Mouse (Mus musculus) common myeloid progenitor, adult 5-6 weeks (primary cell): ENCODE results near the gene Slc9a4. TPM values are rescaled to one million over a fixed set of nuclear protein-coding genes. Genes with fewer than 3 reads are reported as not detected.
"Not testable (repeated sequence)": the region's sequence is repeated elsewhere in the genome, so short reads cannot be mapped to it uniquely, and the experiment has no call there.

Experiments
- ATAC-seq: replicated peaks from 2 replicates; pipeline ENCODE4 v1.8.0; 2016; ENCODE audit warnings: low read depth, mild to moderate bottlenecking, moderate TSS enrichment, inconsistent platforms; ENCODE audit not compliant: poor library complexity, severe bottlenecking
- total RNA-seq: library from RNA; stranded (forward); fragments of 200-1000, 187-1606 nt; gene quantifications from 2 replicates; pipeline ENCODE4 v1.2.3, GENCODE M21; 2017

The Slc9a4 gene
- total RNA-seq, 1 experiment from 2014 or later, result not detected

DNA sequence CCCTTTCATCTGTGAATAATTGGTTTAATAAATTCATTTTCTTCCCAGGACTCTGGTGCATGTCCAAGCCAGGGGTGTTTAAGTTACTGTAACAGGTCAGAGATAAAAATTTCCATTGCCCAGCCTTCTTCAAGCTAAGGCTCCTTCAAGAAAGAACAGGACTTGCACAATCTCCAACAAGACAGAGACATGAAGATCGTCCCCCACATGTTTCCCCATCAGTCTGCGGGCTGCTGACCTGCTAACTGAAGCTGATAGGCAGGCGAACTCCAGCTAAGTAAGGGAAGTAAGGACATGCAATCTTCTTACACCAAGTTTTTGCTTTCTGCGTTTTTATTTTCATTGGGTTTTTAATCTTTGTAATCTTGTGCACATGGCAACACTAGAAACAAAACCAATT lies 54.7 kb downstream of the Slc9a4 start:
- peak; percentile 54; the same call in 1 of the 2 replicates for ATAC-seq

DNA sequence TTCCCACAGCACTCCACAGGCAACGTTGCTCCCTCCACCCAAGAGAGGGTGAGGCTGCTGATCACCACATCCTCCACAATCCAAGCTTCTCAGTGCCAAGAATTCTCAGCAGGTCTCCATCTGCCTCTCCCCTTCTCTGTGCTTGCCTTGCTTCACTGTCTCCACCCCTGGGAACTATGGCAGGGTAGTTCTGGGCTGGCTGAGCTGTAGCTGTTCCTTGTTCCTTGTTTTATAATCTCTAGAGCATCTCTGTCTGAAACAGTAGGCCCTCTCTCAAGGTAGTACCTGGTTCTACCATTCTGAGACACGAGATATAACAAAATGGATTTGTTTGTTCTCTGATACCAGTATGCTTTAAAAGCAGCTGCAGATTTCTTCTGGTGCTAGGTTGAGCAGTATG lies 68.4 kb downstream of the Slc9a4 start:
- no peak for ATAC-seq

DNA sequence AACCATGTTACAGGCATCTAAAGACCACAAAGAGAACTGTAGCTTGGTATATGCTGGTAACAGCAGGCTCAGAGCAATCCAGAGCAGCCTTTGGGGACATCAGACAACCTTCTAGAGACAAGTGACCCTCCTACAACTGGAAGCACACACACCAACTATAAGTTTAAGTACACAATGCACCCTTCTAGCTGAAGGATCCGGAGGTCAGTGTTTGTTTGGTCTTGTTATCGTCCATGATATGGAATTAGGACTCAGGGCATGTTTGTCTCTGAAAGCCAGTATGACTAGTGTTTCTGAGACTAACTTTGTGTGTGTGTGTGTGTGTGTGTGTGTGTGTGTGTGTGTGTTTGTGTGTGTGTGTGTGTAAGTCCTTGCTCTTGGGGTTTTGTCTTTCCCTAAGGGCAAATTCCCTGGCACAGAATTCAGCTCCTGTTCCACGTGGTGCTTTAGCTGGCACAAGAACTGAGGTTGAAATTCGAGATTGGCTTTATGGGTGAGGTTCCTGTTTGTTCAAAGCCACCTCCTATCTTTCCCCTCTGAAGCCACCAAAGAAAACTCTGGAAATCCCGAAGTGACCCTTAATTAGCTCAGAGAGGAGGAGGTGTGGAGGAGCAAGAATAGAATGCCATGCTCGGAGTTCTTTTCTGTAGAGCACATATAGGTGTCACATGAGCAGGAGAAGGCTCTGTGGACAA lies 71.1 kb downstream of the Slc9a4 start:
- ATAC-seq, result no peak

DNA sequence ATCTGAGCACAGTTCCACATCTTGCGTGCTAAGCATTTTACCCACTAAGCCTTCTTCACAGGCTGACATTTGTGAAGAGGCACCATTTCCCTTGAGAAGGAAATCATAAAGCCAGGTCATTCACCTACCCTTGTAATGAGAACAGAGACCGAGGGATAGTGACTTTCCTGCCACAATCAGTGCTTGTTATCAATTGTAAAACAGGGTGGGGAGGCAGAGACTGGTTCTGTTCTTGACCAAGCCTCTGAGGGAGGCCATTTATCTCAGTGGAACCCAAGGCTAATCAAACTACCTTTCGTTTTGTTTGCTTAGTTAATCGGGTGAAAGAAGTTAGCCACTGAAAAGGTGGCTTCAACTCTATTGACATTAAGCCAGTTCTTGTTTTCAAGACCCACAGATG lies 77.2 kb downstream of the Slc9a4 start:
- no peak for ATAC-seq

DNA sequence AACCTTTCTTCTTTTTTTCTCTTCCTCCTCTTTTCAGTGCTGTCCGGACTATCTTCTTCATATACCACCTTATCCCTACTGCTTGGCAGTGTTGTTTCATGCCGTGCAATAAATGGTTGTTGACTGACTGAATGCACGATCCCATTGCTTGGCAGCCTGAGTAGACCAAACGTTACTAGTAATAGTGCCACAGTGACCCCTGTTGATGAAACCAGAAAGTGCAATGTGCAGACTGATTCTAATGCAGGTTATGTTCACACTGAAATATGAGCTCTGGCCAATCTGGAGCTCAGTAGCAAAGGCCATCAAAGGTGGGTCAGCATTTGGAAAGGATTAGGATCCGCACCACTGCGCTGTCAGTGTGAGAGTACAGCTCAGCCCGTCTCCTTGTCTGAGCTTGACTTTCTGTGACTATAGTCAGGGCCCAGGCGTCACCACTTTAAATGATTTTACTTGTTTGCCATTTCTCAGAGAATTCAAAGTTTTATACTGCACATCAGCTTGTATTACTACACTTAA lies 78.2 kb downstream of the Slc9a4 start:
- peak; percentile 77 for ATAC-seq

DNA sequence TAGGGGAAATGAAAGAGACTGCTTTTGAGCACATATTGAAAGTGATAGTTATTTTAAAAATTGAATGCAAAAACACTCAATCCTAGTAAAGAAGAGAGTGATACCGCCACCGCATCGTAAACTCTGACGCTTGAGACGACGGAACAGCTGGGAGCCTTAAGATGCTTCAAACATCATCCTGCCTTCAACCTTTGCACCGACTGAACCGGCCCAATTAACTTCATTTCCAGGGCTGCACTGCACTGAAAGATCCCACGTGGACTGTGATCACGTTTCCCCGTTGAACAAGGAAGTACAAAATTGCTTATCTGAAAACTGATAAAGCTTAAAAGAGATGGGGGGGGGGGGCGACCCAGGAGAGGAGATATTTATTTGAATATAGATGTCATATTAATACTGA lies 79.1 kb downstream of the Slc9a4 start:
- ATAC-seq, result no peak

DNA sequence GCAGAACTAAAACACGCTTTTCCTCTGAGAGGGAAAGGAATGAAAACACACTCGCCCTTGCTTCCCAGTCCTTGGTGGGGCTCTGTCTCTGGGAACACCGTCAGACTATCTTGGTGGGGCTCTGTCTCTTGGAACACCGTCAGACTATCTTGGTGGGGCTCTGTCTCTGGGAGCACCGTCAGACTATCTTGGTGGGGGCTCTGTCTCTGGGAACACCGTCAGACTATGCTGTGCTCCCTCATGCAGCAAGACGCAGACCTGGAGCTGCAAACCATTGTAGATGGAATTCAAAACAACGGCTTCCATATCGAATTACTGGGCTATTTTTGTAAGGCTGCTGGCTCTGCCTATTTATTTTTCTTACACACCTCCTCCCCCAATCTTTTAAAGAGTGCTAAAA lies 79.6 kb downstream of the Slc9a4 start:
- no peak for ATAC-seq

DNA sequence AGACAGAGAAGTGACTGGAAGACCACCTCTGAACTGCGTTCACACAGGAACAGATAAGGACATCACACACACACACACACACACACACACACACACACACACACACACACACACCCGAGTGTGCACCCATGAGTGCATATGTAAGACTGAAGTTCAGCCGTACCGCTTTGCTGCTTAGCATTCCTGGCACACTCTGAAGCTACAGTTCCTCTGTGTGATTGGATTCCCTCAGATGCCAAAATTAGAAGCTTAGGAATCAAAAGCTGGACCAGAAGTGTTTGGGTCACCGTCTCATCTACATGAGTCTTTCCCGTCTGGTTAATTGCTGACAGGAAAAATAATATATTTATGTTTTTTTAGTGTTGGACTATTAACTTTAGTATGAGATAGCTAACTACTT lies 81.0 kb downstream of the Slc9a4 start:
- ATAC-seq, result no peak

DNA sequence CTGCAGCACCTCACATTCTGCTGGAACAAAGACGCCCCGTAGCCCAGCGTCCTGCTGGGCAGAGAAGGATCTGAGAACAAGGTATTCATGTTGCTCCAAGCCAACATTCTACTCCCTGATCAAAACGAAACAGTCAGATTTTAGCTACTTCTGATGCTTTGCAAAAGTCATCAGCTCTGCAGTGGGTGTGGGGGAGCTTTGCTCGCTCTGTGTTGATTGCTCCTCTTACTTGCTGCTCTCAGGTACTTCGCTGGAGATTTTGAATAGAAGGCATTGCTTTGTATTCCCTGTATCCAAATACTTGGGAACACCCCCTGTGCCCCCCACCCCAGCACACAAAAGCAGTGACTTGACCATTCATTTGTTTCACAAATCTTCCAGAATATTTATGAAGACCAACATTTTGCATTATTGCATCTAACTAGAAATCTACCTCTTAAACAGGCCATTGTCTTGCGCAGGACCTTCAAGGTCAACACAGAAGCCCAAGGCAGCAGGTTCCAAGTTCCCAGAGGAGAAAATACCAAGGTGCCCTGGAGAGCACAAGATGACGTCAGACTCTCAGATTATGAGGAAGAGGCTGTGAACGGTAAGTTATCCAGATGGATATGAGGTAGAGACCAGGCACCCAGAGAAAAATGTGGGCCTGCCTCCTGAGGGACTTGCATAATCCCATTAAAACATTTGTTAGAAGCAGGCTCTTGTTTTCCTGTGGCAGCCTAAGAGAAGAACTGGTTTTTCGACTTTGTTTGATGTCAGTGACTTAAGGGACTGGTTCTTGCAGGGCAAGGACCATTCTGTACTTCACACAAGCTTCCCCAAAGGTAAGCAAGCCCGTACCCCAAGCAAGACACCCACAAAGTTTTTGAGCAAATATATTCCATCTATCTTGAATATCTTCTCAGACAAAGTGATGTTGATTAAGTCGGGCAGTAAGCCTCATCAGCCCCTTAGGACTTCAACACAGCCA lies 85.8 kb downstream of the Slc9a4 start:
- ATAC-seq, result no peak

DNA sequence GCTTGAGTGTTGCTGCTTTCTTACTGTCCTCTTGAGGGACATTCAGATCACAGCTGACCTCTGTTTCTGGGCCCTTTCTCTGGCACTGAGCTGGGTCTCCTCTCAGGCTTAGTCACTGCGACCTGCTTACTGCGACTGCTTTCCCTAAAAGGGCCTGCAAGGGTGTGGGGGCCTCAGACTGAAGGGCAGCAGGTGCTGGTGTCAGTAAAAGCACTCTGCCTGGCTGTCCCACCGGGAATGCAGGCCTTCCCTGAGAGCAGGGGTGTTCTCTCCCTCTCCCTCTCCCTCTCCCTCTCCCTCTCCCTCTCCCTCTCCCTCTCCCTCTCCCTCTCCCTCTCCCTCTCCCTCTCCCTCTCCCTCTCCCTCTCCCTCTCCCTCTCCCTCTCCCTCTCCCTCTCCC lies 87.6 kb downstream of the Slc9a4 start:
- ATAC-seq, result not testable (repeated sequence)

DNA sequence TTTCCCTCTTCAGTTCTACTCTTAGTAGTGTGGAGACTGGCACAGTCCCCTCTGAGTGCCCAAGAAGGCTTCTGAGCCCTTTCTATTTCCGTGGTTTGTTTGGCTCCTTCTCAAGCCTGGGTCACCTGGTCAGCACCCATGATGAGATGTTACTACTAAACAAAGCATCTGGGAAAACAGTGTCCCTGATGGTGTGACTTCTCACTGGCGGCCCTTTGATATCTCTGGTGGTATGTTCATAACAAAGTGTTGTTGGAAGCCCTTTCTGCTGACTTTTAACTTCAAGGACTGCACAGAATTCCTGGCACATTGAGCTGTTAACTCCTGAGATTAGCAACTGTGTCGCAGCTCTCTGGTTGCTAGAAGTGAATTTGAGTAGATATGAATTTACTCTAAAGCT lies 90.1 kb downstream of the Slc9a4 start:
- no peak for ATAC-seq

DNA sequence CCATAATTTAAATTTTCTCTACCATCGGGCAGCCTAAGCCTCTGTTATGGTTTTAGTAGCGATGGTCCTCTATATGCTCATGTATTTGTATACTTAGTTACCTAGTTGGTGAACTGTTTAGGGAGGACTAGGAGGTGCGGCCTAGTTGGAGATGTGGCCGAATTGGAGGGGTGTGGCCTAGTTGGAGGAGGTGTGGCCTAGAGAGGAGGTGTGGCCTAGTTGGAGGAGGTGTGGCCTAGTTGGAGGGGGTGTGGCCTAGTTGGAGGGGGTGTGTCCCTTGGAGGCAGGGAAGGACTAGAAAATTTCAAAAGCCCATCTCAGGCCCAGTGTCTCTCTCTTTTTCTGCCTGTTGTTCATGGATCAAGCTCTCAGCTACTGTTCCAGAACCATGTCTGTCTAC lies 91.6 kb downstream of the Slc9a4 start:
- no peak for ATAC-seq

DNA sequence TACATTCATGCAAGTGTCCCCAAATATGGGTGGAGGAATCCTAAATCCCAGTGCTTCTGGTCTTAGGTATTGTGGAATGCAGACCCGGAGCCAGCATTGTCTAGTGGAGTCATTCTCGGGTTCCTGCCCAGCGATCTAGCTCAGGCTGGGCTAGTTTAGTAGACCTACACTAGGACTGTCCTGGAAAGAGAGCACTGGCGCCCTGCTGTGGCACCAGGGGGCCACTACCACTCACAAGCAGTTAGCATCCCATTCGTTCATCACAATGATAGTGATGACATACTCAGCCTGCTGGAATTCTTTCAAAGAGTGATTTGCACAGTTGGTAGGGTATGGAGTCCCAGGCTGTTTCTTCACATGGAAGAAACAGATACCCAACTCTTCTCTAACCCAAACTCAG lies 97.4 kb downstream of the Slc9a4 start:
- peak; percentile 35; the same call in 1 of the 2 replicates for ATAC-seq

Other genes with a start within 250 kb of the Slc9a4 start
- 40.6 and 44.8 TPM in 2 replicates for gene Il1rl1, start 150.5 kb upstream of the Slc9a4 start, total RNA-seq
- 1.1 and 1.6 TPM in 2 replicates for gene Il18r1, start 114.5 kb upstream of the Slc9a4 start, total RNA-seq
- 12.3 and 14.8 TPM in 2 replicates for gene Il18rap, start 64.7 kb upstream of the Slc9a4 start, total RNA-seq
- 0.29 and 0.50 TPM in 2 replicates for gene Slc9a2, start 100.5 kb downstream of the Slc9a4 start, total RNA-seq
- 1.6 and 2.0 TPM in 2 replicates for gene Mfsd9, start 210.6 kb downstream of the Slc9a4 start, total RNA-seq
- not detected in 2 replicates for gene Tmem182, start 225.5 kb downstream of the Slc9a4 start, total RNA-seq